Mouse (Mus musculus): Measurements from ENCODE around the gene Gm20605. TPM values are rescaled to one million over a fixed set of nuclear protein-coding genes. Genes with fewer than 3 reads are reported as not detected.
"Not testable (repeated sequence)": the region's sequence is repeated elsewhere in the genome, so short reads cannot be mapped to it uniquely, and the experiment has no call there.

The Gm20605 gene
- polyA plus RNA-seq, 1 experiment = 5.4 TPM

- Histone ChIP-seq H3K9me3 (replicated peaks; ENCODE audit: control insufficient read depth, insufficient read depth, low read length, poor library complexity, severe bottlenecking) (no peaks in the 10 kb centered on the region), H3K9ac (ENCODE audit: low read depth, poor library complexity, severe bottlenecking) (peak overlapping the region; percentile 60), H3K36me3 (ENCODE audit: control insufficient read depth, insufficient read depth, low read length, poor library complexity, severe bottlenecking) (peaks cover 8% of the 10 kb centered on the region), H3K4me3 (ENCODE audit: low read depth, low read length) (peak overlapping the region; percentile 66), H3K4me1 (ENCODE audit: control insufficient read depth, insufficient read depth, low read length) (peaks cover 10% of the 10 kb centered on the region), H3K27ac (ENCODE audit: insufficient read depth, low read length) (peak overlapping the region; percentile 62), H3K27me3 (ENCODE audit: control insufficient read depth, insufficient read depth, low read length, poor library complexity, severe bottlenecking) (no peaks in the 10 kb centered on the region)
- TF ChIP-seq EP300 (IDR thresholded peaks at IDR 0.05; ENCODE audit: insufficient read depth, low read depth, low read length) = no peak
- no peak for TF ChIP-seq POLR2A (IDR thresholded peaks at IDR 0.05; ENCODE audit: insufficient read depth, low read length)
- TF ChIP-seq CTCF (IDR thresholded peaks at IDR 0.05; ENCODE audit: low read depth, low read length) = no peak
These were observed 18.9 kb upstream of the Gm20605 start for GRCm38 (mm10) chr5:137610056-137610455.

- Histone ChIP-seq H3K9ac (ENCODE audit: low read depth, poor library complexity, severe bottlenecking) (peak overlapping the region; percentile 60), H3K36me3 (ENCODE audit: control insufficient read depth, insufficient read depth, low read length, poor library complexity, severe bottlenecking) (peaks cover 4% of the 10 kb centered on the region; the same call in 1 of the 2 replicates), H3K4me1 (ENCODE audit: control insufficient read depth, insufficient read depth, low read length) (peaks cover 10% of the 10 kb centered on the region)
These were observed 18.3 kb upstream of the Gm20605 start for GRCm38 (mm10) chr5:137610548-137611244.

GRCm38 (mm10) chr5:137611245-137611602 lies 17.8 kb upstream of the Gm20605 start:
- Histone ChIP-seq H3K27me3 (ENCODE audit: control insufficient read depth, insufficient read depth, low read length, poor library complexity, severe bottlenecking) (no peaks in the 10 kb centered on the region), H3K9me3 (replicated peaks; ENCODE audit: control insufficient read depth, insufficient read depth, low read length, poor library complexity, severe bottlenecking) (no peaks in the 10 kb centered on the region), H3K4me1 (ENCODE audit: control insufficient read depth, insufficient read depth, low read length) (peaks cover 10% of the 10 kb centered on the region), H3K27ac (ENCODE audit: insufficient read depth, low read length) (peak overlapping the region; percentile 56), H3K36me3 (ENCODE audit: control insufficient read depth, insufficient read depth, low read length, poor library complexity, severe bottlenecking) (peaks cover 1% of the 10 kb centered on the region; the same call in 1 of the 2 replicates), H3K9ac (ENCODE audit: low read depth, poor library complexity, severe bottlenecking) (peak overlapping the region; percentile 60; the same call in 1 of the 2 replicates), H3K4me3 (ENCODE audit: low read depth, low read length) (peak overlapping the region; percentile 66)
- TF ChIP-seq CTCF (IDR thresholded peaks at IDR 0.05; ENCODE audit: low read depth, low read length) (no peak), POLR2A (IDR thresholded peaks at IDR 0.05; ENCODE audit: insufficient read depth, low read length) (no peak), EP300 (IDR thresholded peaks at IDR 0.05; ENCODE audit: insufficient read depth, low read depth, low read length) (no peak)

More at GRCm38 (mm10) chr5:137610548-137611244, 18.3 kb upstream of the Gm20605 start:
- Histone ChIP-seq H3K9me3 (replicated peaks; ENCODE audit: control insufficient read depth, insufficient read depth, low read length, poor library complexity, severe bottlenecking) (no peaks in the 10 kb centered on the region), H3K4me3 (ENCODE audit: low read depth, low read length) (peak overlapping the region; percentile 66), H3K27ac (ENCODE audit: insufficient read depth, low read length) (peak overlapping the region; percentile 62), H3K27me3 (ENCODE audit: control insufficient read depth, insufficient read depth, low read length, poor library complexity, severe bottlenecking) (no peaks in the 10 kb centered on the region)
- TF ChIP-seq EP300 (IDR thresholded peaks at IDR 0.05; ENCODE audit: insufficient read depth, low read depth, low read length) (peak; percentile 82), POLR2A (IDR thresholded peaks at IDR 0.05; ENCODE audit: insufficient read depth, low read length) (no peak), CTCF (IDR thresholded peaks at IDR 0.05; ENCODE audit: low read depth, low read length) (no peak)

- no peak overlapping the region; the same call in 1 of the 2 replicates for H3K4me3 ChIP-seq (ENCODE audit: low read depth, low read length)
- peak overlapping the region; percentile 86 for H3K27ac ChIP-seq (ENCODE audit: insufficient read depth, low read length)
- H3K27me3 ChIP-seq (ENCODE audit: control insufficient read depth, insufficient read depth, low read length, poor library complexity, severe bottlenecking) = no peaks in the 10 kb centered on the region
- no peaks in the 10 kb centered on the region for H3K36me3 ChIP-seq (ENCODE audit: control insufficient read depth, insufficient read depth, low read length, poor library complexity, severe bottlenecking)
- H3K4me1 ChIP-seq (ENCODE audit: control insufficient read depth, insufficient read depth, low read length) = peaks cover 7% of the 10 kb centered on the region
- H3K9ac ChIP-seq (ENCODE audit: low read depth, poor library complexity, severe bottlenecking) = peak overlapping the region; percentile 60
- TF ChIP-seq EP300 (IDR thresholded peaks at IDR 0.05; ENCODE audit: insufficient read depth, low read depth, low read length) = no peak
- no peaks in the 10 kb centered on the region for H3K9me3 ChIP-seq (replicated peaks; ENCODE audit: control insufficient read depth, insufficient read depth, low read length, poor library complexity, severe bottlenecking)
These were observed 15.9 kb upstream of the Gm20605 start for GRCm38 (mm10) chr5:137613076-137613475.

- H3K27me3 ChIP-seq (ENCODE audit: control insufficient read depth, insufficient read depth, low read length, poor library complexity, severe bottlenecking) = no peaks in the 10 kb centered on the region
- H3K9ac ChIP-seq (ENCODE audit: low read depth, poor library complexity, severe bottlenecking) = peak within 1 kb of the TSS; percentile 60
- H3K4me3 ChIP-seq (ENCODE audit: low read depth, low read length) = peak within 1 kb of the TSS; percentile 7; the same call in 1 of the 2 replicates
- peaks cover 7% of the 10 kb centered on the region for H3K4me1 ChIP-seq (ENCODE audit: control insufficient read depth, insufficient read depth, low read length)
- TF ChIP-seq CTCF (IDR thresholded peaks at IDR 0.05; ENCODE audit: low read depth, low read length) = no peak
- no peak for TF ChIP-seq POLR2A (IDR thresholded peaks at IDR 0.05; ENCODE audit: insufficient read depth, low read length)
- TF ChIP-seq EP300 (IDR thresholded peaks at IDR 0.05; ENCODE audit: insufficient read depth, low read depth, low read length) = peak; percentile 86
- H3K36me3 ChIP-seq (ENCODE audit: control insufficient read depth, insufficient read depth, low read length, poor library complexity, severe bottlenecking) = no peaks in the 10 kb centered on the region
- H3K9me3 ChIP-seq (replicated peaks; ENCODE audit: control insufficient read depth, insufficient read depth, low read length, poor library complexity, severe bottlenecking) = no peaks in the 10 kb centered on the region
- H3K27ac ChIP-seq (ENCODE audit: insufficient read depth, low read length) = peak within 1 kb of the TSS; percentile 86
These were observed 15.4 kb upstream of the Gm20605 start, which contains the start of gene Pcolce for GRCm38 (mm10) chr5:137613550-137613949. Gene Pcolce (minus strand): TSS chr5:137613784.

- not testable (repeated sequence) for H3K27me3 ChIP-seq (ENCODE audit: control insufficient read depth, insufficient read depth, low read length, poor library complexity, severe bottlenecking); H3K4me1 ChIP-seq (ENCODE audit: control insufficient read depth, insufficient read depth, low read length); H3K9me3 ChIP-seq (replicated peaks; ENCODE audit: control insufficient read depth, insufficient read depth, low read length, poor library complexity, severe bottlenecking); H3K36me3 ChIP-seq (ENCODE audit: control insufficient read depth, insufficient read depth, low read length, poor library complexity, severe bottlenecking); H3K4me3 ChIP-seq (ENCODE audit: low read depth, low read length); H3K9ac ChIP-seq (ENCODE audit: low read depth, poor library complexity, severe bottlenecking)
- H3K27ac ChIP-seq (ENCODE audit: insufficient read depth, low read length) = 0 out of 2 replicates have a peak overlapping the region, but pooled peaks have one; percentile 40
These were observed 14.1 kb upstream of the Gm20605 start for GRCm38 (mm10) chr5:137614921-137615320.

All from ES-Bruce4 (cell line).